Mouse (Mus musculus): Measurements from ENCODE around the gene Adamts2.

DNA sequence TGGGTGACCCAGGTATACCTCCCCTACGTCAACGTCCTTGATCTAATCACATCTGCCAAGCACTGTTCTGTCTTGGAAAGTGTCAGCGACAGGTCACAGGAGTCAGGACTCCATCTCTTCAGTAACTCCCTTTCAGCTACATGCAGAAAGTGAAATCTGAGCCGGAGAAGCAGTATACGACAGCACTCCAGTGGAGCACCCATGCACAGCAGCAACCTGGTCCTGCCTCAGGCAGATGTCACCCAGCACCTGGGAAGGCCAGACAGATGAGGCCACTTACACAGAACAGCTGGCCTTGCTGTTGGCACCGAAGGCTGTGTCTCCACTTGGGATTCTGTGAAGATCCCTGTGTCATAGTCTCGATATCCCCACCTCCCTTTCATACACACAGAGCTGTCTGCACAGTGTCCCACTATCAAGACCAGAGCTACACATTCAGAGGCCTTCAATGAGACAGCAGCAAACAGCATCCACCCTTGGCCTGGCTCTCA is 70.0 kb downstream of the Adamts2 start:
- TF ChIP-seq CTCF (IDR thresholded peaks at IDR 0.05; ENCODE audit: low read depth) (no peak), EP300 (optimal IDR thresholded peaks at IDR 0.05) (no peak)

All from stomach, postnatal 0 days (tissue).